Mouse (Mus musculus): ENCODE measurements around the gene Epb42. TPM values are rescaled to one million over a fixed set of nuclear protein-coding genes. Genes with fewer than 3 reads are reported as not detected.
"Not testable (repeated sequence)": the region's sequence is repeated elsewhere in the genome, so short reads cannot be mapped to it uniquely, and the experiment has no call there.

The Epb42 gene
- polyA plus RNA-seq, 1 experiment, result not detected

DNA sequence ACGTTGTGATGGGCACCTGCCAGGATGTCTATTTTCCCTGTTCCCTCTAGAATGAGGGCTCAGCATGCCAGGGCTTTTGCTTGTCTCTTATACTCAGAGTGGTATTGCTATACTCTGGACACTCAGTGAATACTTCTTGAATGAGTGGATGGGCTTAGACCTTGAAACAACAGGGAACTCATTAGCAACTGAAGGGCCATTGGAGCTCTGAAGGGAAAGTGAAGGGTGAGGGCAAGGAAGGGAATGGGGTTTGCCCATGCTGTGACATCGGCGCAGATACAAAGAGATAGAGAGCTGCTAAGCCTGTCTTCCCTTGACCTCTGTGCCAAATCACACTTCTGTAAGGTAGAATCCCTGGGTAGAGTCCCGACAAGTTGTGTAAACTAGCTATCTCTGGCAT lies 8.8 kb upstream of the Epb42 start:
- no peak for TF ChIP-seq EP300 (IDR thresholded peaks at IDR 0.05; ENCODE audit: insufficient read depth, low read depth, low read length)
- TF ChIP-seq CTCF (IDR thresholded peaks at IDR 0.05; ENCODE audit: low read depth, low read length), result no peak
- no peak for TF ChIP-seq POLR2A (IDR thresholded peaks at IDR 0.05; ENCODE audit: insufficient read depth, low read length)
- H3K36me3 ChIP-seq (ENCODE audit: control insufficient read depth, insufficient read depth, low read length, poor library complexity, severe bottlenecking), result no peaks in the 10 kb centered on the region
- H3K9me3 ChIP-seq (replicated peaks; ENCODE audit: control insufficient read depth, insufficient read depth, low read length, poor library complexity, severe bottlenecking), result no peaks in the 10 kb centered on the region
- H3K4me3 ChIP-seq (ENCODE audit: low read depth, low read length), result no peak overlapping the region
- H3K9ac ChIP-seq (ENCODE audit: low read depth, poor library complexity, severe bottlenecking), result no peak overlapping the region
- no peaks in the 10 kb centered on the region for H3K27me3 ChIP-seq (ENCODE audit: control insufficient read depth, insufficient read depth, low read length, poor library complexity, severe bottlenecking)
- H3K4me1 ChIP-seq (ENCODE audit: control insufficient read depth, insufficient read depth, low read length), result no peaks in the 10 kb centered on the region
- H3K27ac ChIP-seq (ENCODE audit: insufficient read depth, low read length), result no peak overlapping the region

DNA sequence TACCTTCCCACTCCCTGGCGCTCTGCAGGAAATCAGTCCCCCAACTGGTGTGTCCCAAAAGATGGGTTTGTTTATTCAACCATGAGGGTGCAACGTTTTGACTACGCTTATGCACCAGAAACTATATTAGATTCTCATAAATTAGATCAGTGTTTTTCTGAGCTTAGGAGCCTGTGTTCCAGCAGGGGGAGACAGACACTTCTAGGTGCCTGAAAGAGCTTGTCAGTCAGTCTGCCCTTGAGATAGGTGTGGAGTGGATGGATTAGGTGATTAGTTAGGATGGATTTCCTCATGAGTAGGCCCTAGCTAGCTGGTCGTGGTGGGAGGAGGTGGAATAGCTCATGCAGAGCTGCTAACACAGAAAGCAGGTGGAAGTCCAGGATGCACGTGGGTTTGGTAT lies 4.2 kb upstream of the Epb42 start:
- Histone ChIP-seq H3K36me3 (ENCODE audit: control insufficient read depth, insufficient read depth, low read length, poor library complexity, severe bottlenecking) (no peaks in the 10 kb centered on the region), H3K9me3 (replicated peaks; ENCODE audit: control insufficient read depth, insufficient read depth, low read length, poor library complexity, severe bottlenecking) (no peaks in the 10 kb centered on the region), H3K4me3 (ENCODE audit: low read depth, low read length) (no peak overlapping the region), H3K27me3 (ENCODE audit: control insufficient read depth, insufficient read depth, low read length, poor library complexity, severe bottlenecking) (no peaks in the 10 kb centered on the region), H3K4me1 (ENCODE audit: control insufficient read depth, insufficient read depth, low read length) (no peaks in the 10 kb centered on the region), H3K27ac (ENCODE audit: insufficient read depth, low read length) (no peak overlapping the region), H3K9ac (ENCODE audit: low read depth, poor library complexity, severe bottlenecking) (no peak overlapping the region)
- TF ChIP-seq EP300 (IDR thresholded peaks at IDR 0.05; ENCODE audit: insufficient read depth, low read depth, low read length) (no peak), CTCF (IDR thresholded peaks at IDR 0.05; ENCODE audit: low read depth, low read length) (no peak), POLR2A (IDR thresholded peaks at IDR 0.05; ENCODE audit: insufficient read depth, low read length) (no peak)

DNA sequence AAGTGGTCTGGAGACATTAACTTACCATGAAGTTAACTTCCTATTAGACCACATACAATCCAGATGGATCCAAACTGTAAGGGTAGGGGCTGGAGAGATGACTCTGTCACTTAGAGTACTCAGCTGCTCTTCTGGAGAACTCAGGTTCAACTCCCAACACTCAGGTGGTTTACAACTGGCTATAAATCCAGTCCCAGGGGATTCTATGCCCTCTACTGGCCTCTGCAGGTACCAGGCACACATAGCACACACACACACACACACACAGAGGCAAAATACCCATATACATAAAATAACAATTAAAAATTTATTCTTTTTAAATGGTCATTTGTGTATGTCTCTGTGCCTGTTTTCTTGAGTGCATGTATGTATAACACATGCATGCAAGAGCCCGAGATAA lies 2.5 kb upstream of the Epb42 start:
- no peaks in the 10 kb centered on the region for H3K4me1 ChIP-seq (ENCODE audit: control insufficient read depth, insufficient read depth, low read length)
- no peak for TF ChIP-seq POLR2A (IDR thresholded peaks at IDR 0.05; ENCODE audit: insufficient read depth, low read length)
- peak; percentile 18 for TF ChIP-seq CTCF (IDR thresholded peaks at IDR 0.05; ENCODE audit: low read depth, low read length)
- H3K27me3 ChIP-seq (ENCODE audit: control insufficient read depth, insufficient read depth, low read length, poor library complexity, severe bottlenecking), result no peaks in the 10 kb centered on the region
- no peak overlapping the region for H3K4me3 ChIP-seq (ENCODE audit: low read depth, low read length)
- H3K27ac ChIP-seq (ENCODE audit: insufficient read depth, low read length), result no peak overlapping the region
- no peaks in the 10 kb centered on the region for H3K36me3 ChIP-seq (ENCODE audit: control insufficient read depth, insufficient read depth, low read length, poor library complexity, severe bottlenecking)
- H3K9ac ChIP-seq (ENCODE audit: low read depth, poor library complexity, severe bottlenecking), result no peak overlapping the region
- no peaks in the 10 kb centered on the region for H3K9me3 ChIP-seq (replicated peaks; ENCODE audit: control insufficient read depth, insufficient read depth, low read length, poor library complexity, severe bottlenecking)

DNA sequence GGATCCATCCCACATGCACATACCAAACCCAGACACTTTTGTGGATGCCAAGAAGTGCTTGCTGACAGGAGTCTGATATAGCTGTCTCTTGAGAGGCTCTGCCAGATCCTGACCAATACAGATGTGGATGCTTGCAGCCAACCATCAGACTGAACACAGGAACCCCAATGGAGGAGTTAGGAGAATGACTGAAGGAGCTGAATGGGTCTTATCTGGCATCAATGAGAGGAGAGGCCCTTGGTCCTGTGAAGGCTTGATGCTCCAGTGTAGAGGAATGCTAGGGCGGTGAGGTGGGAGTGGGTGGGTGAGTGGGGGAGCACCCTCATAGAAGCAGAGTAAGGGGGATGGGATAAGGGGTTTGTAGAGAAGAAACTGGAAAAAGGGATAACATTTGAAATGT lies 2.0 kb upstream of the Epb42 start:
- H3K9me3 ChIP-seq (replicated peaks; ENCODE audit: control insufficient read depth, insufficient read depth, low read length, poor library complexity, severe bottlenecking); H3K36me3 ChIP-seq (ENCODE audit: control insufficient read depth, insufficient read depth, low read length, poor library complexity, severe bottlenecking); H3K27ac ChIP-seq (ENCODE audit: insufficient read depth, low read length); H3K4me1 ChIP-seq (ENCODE audit: control insufficient read depth, insufficient read depth, low read length); H3K27me3 ChIP-seq (ENCODE audit: control insufficient read depth, insufficient read depth, low read length, poor library complexity, severe bottlenecking); H3K9ac ChIP-seq (ENCODE audit: low read depth, poor library complexity, severe bottlenecking); H3K4me3 ChIP-seq (ENCODE audit: low read depth, low read length): not testable (repeated sequence)

DNA sequence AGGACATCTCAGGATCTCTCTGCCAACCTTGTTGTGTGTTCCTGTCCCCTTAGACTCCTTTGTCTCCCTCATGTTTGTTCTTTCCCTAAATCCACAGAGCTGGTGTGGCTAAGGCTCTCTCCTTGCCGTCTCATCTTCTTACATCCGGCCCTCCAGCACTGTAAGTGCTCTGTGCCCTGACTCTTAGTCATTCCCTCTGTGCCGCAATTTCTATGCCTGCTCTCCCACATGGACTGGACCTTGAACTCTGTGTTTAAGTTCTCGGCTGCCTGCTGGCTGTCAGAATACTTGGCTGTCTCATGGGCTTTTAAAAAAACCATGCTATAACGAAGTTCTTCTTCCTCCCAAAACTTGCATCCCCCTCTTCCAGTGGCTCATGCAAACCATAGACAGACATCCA lies 14.0 kb downstream of the Epb42 start:
- TF ChIP-seq POLR2A (IDR thresholded peaks at IDR 0.05; ENCODE audit: insufficient read depth, low read length) (no peak), EP300 (IDR thresholded peaks at IDR 0.05; ENCODE audit: insufficient read depth, low read depth, low read length) (no peak), CTCF (IDR thresholded peaks at IDR 0.05; ENCODE audit: low read depth, low read length) (no peak)
- Histone ChIP-seq H3K4me3 (ENCODE audit: low read depth, low read length) (no peak overlapping the region), H3K27me3 (ENCODE audit: control insufficient read depth, insufficient read depth, low read length, poor library complexity, severe bottlenecking) (no peaks in the 10 kb centered on the region), H3K36me3 (ENCODE audit: control insufficient read depth, insufficient read depth, low read length, poor library complexity, severe bottlenecking) (no peaks in the 10 kb centered on the region), H3K9ac (ENCODE audit: low read depth, poor library complexity, severe bottlenecking) (no peak overlapping the region), H3K9me3 (replicated peaks; ENCODE audit: control insufficient read depth, insufficient read depth, low read length, poor library complexity, severe bottlenecking) (0 out of 2 replicates have a peak, but pooled peaks cover under 1% of the 10 kb centered on the region), H3K4me1 (ENCODE audit: control insufficient read depth, insufficient read depth, low read length) (no peaks in the 10 kb centered on the region), H3K27ac (ENCODE audit: insufficient read depth, low read length) (no peak overlapping the region)

DNA sequence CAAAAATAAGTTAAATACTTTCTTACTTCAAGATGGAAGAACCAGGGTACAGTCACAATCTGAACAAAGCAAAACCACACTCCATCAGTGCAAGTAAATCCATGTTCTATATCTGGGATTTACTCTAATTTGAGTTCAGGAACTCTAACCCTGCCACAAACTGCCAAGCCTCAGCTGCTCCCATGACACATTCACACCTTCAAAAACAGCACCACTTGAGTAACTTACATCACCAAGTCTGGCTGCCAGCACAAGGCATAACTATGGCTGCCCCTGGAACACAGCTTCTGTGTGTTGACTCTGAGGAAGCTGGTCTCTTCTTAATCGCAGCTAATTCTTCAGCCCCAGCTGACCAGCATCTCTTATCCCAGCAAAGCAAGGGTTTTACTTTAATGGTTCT lies 19.7 kb downstream of the Epb42 start:
- Histone ChIP-seq H3K27ac (ENCODE audit: insufficient read depth, low read length) (no peak overlapping the region), H3K9me3 (replicated peaks; ENCODE audit: control insufficient read depth, insufficient read depth, low read length, poor library complexity, severe bottlenecking) (0 out of 2 replicates have a peak, but pooled peaks cover 3% of the 10 kb centered on the region), H3K36me3 (ENCODE audit: control insufficient read depth, insufficient read depth, low read length, poor library complexity, severe bottlenecking) (peaks cover 3% of the 10 kb centered on the region; the same call in 1 of the 2 replicates), H3K9ac (ENCODE audit: low read depth, poor library complexity, severe bottlenecking) (no peak overlapping the region), H3K4me1 (ENCODE audit: control insufficient read depth, insufficient read depth, low read length) (no peaks in the 10 kb centered on the region), H3K27me3 (ENCODE audit: control insufficient read depth, insufficient read depth, low read length, poor library complexity, severe bottlenecking) (no peaks in the 10 kb centered on the region), H3K4me3 (ENCODE audit: low read depth, low read length) (no peak overlapping the region)
- TF ChIP-seq EP300 (IDR thresholded peaks at IDR 0.05; ENCODE audit: insufficient read depth, low read depth, low read length), result no peak
- no peak for TF ChIP-seq CTCF (IDR thresholded peaks at IDR 0.05; ENCODE audit: low read depth, low read length)
- no peak for TF ChIP-seq POLR2A (IDR thresholded peaks at IDR 0.05; ENCODE audit: insufficient read depth, low read length)
